Mouse (Mus musculus) limb, embryonic 14.5 days (tissue): Measurements from ENCODE around the gene Tmem139. TPM values are rescaled to one million over a fixed set of nuclear protein-coding genes. Genes with fewer than 3 reads are reported as not detected.

Experiments
- ATAC-seq: fragments of 200-750 bp; cut with Nextera tagmentation; 2 replicates; pipeline ENCODE4 v1.8.0; 2017; ENCODE audit warnings: low read depth, moderate number of reproducible peaks, moderate TSS enrichment; ENCODE audit not compliant: low FRiP score
- DNase-seq: peaks from one replicate; pipeline ENCODE4 v3.0.0-alpha.2; 2015; ENCODE audit warnings: low spot score
- H3K27ac ChIP-seq: fragments of 300-500 bp; sonication (generic); replicated peaks from 2 replicates; pipeline ENCODE4 v1.5.1; 2014; ENCODE audit warnings: low read depth, mild to moderate bottlenecking, low read length, moderate library complexity, mixed read lengths
- H3K27me3 ChIP-seq: fragments of 300-500 bp; sonication (generic); 2 replicates; pipeline ENCODE4 v1.6.1; 2014; ENCODE audit warnings: low read length, mixed read lengths; ENCODE audit not compliant: control insufficient read depth, insufficient read depth
- H3K36me3 ChIP-seq: fragments of 300-500 bp; sonication (generic); 2 replicates; pipeline ENCODE4 v1.6.1; 2014; ENCODE audit warnings: mild to moderate bottlenecking, low read length, moderate library complexity, mixed read lengths; ENCODE audit not compliant: control insufficient read depth, insufficient read depth
- H3K4me1 ChIP-seq: fragments of 300-500 bp; sonication (generic); 2 replicates; pipeline ENCODE4 v1.6.1; 2014; ENCODE audit warnings: antibody characterized with exemption, low read length, mixed read lengths; ENCODE audit not compliant: control insufficient read depth, insufficient read depth
- H3K4me2 ChIP-seq: fragments of 300-500 bp; sonication (generic); replicated peaks from 2 replicates; pipeline ENCODE4 v1.6.1; 2014; ENCODE audit warnings: low read depth, mild to moderate bottlenecking, low read length, moderate library complexity; ENCODE audit not compliant: severe bottlenecking
- H3K4me3 ChIP-seq: fragments of 300-500 bp; sonication (generic); replicated peaks from 2 replicates; pipeline ENCODE4 v1.5.1; 2014; ENCODE audit warnings: low read length
- H3K9ac ChIP-seq: fragments of 300-500 bp; sonication (generic); 2 replicates; pipeline ENCODE4 v1.6.1; 2014; ENCODE audit warnings: mild to moderate bottlenecking, low read depth, low read length, moderate library complexity; ENCODE audit not compliant: severe bottlenecking
- H3K9me3 ChIP-seq: fragments of 300-500 bp; sonication (generic); 2 replicates; pipeline ENCODE4 v1.6.1; 2016; ENCODE audit warnings: low read length; ENCODE audit not compliant: control insufficient read depth
- POLR2A ChIP-seq: fragments of 200-500 bp; IDR thresholded peaks from 2 replicates; pipeline ENCODE4 v1.8.0; 2012; ENCODE audit warnings: inconsistent platforms, mild to moderate bottlenecking, moderate library complexity, borderline replicate concordance; ENCODE audit not compliant: insufficient read depth, insufficient read length; ENCODE audit errors: extremely low read depth
- WGBS: fragments of 180-500 bp; shearing (Covaris S2); extraction: QIAGEN DNeasy Blood & Tissue Kit; methylation state at CpG from one replicate; pipeline ENCODE4 v1.1.7; 2014; 5-methylcytosine and 5-hydroxymethylcytosine counted together
- polyA plus RNA-seq, 2 experiments: library from polyadenylated mRNA; depleted of rRNA in 1 of 2; stranded (reverse) in 1 of 2; unstranded in 1 of 2; fragments of >200 nt; fragmentation: Nextera tagmentation in 1 of 2; extraction: Ambion mirVana in 1 of 2; gene quantifications; 2 replicates each; pipeline versions ENCODE4 v1.2.1 to v1.2.3; 2012 to 2014

The Tmem139 gene
- polyA plus RNA-seq, 2 experiments = 1.1 to 1.3 TPM

DNA sequence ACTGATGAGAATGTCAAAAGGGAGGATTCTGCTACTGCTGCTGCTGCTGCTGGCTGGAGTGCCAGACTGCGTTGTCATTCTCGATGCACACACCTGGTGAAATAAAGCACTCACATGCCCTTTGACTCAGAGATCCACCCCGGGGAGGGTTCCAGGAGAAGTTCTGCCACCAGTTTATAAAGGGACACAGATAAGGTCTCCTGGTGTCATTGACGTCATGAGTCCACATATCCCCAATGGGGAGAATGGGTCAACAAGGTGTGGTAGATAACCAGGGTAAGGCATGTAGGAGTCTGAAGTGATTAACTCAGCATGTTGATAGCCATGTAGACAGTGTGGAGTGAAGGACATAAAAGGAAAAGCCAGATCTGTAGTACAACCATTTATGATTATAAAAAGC, 32.2 kb upstream of the Tmem139 start:
- Histone ChIP-seq H3K36me3 (no peaks in the 10 kb centered on the region), H3K9ac (no peak overlapping the region), H3K27me3 (no peaks in the 10 kb centered on the region), H3K27ac (no peak overlapping the region), H3K9me3 (no peaks in the 10 kb centered on the region), H3K4me1 (no peaks in the 10 kb centered on the region), H3K4me3 (no peak overlapping the region), H3K4me2 (no peak overlapping the region)
- 68% methylated on average over 4 of the region's 4 CpGs for WGBS
- no peak for TF ChIP-seq POLR2A
- ATAC-seq = no peak
- no peak for DNase-seq

DNA sequence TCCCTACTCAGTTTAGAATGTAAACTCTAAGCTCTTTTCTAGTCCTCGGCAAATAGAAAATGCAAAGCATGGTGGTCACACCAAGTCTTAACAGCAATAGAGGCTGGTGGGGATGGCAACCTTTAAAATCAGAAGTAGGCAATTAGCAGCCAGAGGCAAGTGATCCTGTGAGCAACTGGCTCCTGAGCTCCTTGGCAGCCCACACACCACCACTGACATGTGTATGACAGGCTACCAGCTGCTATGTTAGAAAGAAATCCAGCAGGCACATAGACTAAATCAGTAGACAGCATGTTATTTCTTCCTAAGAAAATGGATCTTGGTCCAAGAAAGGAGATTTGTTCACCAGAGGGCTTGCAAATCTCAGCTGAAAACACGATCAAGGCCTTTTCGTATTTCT, 30.6 kb upstream of the Tmem139 start:
- H3K4me3 ChIP-seq = no peak overlapping the region
- no peak for ATAC-seq
- 85% methylated on average over 3 of the region's 3 CpGs for WGBS

GRCm38 (mm10) chr6:42237276-42237805, 24.4 kb upstream of the Tmem139 start:
- Histone ChIP-seq H3K4me1 (no peaks in the 10 kb centered on the region), H3K36me3 (no peaks in the 10 kb centered on the region), H3K27ac (no peak overlapping the region), H3K9me3 (no peaks in the 10 kb centered on the region), H3K4me2 (no peak overlapping the region), H3K4me3 (no peak overlapping the region), H3K9ac (no peak overlapping the region), H3K27me3 (no peaks in the 10 kb centered on the region)
- WGBS = 67% methylated on average over 6 of the region's 6 CpGs
- ATAC-seq (no peak), DNase-seq (no peak)
- TF ChIP-seq POLR2A = no peak

More for the DNA sequence above, 30.6 kb upstream of the Tmem139 start:
- H3K9me3 ChIP-seq = no peaks in the 10 kb centered on the region
- no peak for DNase-seq
- no peaks in the 10 kb centered on the region for H3K4me1 ChIP-seq
- H3K36me3 ChIP-seq = no peaks in the 10 kb centered on the region
- H3K4me2 ChIP-seq = no peak overlapping the region
- no peaks in the 10 kb centered on the region for H3K27me3 ChIP-seq
- no peak overlapping the region for H3K27ac ChIP-seq
- no peak overlapping the region for H3K9ac ChIP-seq
- no peak for TF ChIP-seq POLR2A

GRCm38 (mm10) chr6:42241311-42242045, 20.3 kb upstream of the Tmem139 start:
- Histone ChIP-seq H3K27ac (no peak overlapping the region), H3K4me2 (no peak overlapping the region), H3K9me3 (no peaks in the 10 kb centered on the region), H3K4me1 (peaks cover 5% of the 10 kb centered on the region; the same call in 1 of the 2 replicates), H3K27me3 (no peaks in the 10 kb centered on the region), H3K36me3 (no peaks in the 10 kb centered on the region), H3K4me3 (no peak overlapping the region), H3K9ac (no peak overlapping the region)
- WGBS = 73% methylated on average over 6 of the region's 6 CpGs
- TF ChIP-seq POLR2A = no peak
- ATAC-seq = no peak
- no peak for DNase-seq

DNA sequence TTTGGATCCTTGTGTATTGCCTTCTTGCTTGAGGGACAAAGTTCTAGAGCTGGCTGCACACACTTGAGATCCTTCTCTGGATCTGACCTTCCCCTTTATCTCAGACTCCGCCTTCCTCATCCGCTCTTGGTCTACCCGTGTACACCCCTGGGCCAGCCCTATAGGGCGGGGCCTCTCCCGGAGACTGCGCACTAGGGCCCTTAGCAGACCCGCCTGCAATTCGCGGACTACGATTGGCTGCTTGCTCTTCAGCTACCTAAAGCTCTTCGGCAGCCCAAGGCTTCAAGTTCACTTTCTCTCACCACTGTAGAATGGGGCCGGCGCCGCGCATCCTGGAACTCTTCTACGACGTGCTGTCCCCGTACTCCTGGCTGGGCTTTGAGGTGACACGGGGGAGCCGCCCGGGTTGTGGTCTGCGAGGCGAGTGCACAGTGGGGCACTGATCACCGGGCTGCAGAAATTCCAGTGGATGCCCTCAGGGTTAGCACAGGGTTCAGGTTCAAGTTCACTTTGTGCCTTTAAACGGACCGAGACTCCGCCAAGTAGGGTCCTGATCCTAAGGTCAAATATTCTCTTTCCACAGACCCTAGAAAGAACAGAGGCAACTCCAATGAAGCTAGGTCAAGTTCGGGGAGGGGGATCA, 15.9 kb upstream of the Tmem139 start, which contains the start of gene Gstk1:
Gstk1 (plus strand) TSS at position 225 of the 643 bp plus-strand sequence.
- Histone ChIP-seq H3K36me3 (no peaks in the 10 kb centered on the region), H3K9me3 (no peaks in the 10 kb centered on the region), H3K27me3 (no peaks in the 10 kb centered on the region), H3K27ac (no peak within 1 kb of the TSS), H3K4me2 (peak within 1 kb of the TSS; percentile 69), H3K4me3 (peak within 1 kb of the TSS; percentile 44), H3K9ac (peak within 1 kb of the TSS; percentile 50), H3K4me1 (peaks cover 5% of the 10 kb centered on the region; the same call in 1 of the 2 replicates)
- WGBS = 3% methylated on average over 28 of the region's 28 CpGs
- peak; percentile 99 for ATAC-seq
- no peak for TF ChIP-seq POLR2A
- DNase-seq = peak; percentile 85
